Mouse (Mus musculus) ovary, adult 18-20 months (tissue): ENCODE measurements around the gene Etv5.

Experiments used
- DNase-seq: peaks from one replicate; pipeline ENCODE4 v3.0.0; 2022; ENCODE audit warnings: low spot score, mixed read lengths

Gene Etv5

DNA sequence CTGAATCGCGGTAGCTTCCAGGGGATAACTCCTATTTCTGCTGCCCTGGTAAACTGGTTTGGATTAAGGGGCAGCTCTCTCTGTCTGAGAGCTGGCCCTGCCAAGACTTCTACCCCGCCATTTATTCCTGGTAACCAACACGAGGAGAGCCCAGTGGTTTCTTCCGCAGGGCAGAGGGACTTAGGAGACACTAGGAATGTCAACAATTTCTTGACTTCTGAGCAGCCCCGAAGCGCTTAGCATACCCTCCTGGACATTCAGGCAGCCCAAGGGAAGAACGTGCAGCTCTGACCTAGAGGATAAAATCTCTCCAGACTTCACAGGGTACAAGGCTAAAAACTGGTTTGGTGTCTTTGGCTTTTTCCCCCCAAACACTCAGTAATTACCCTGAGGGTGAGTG is 10.1 kb downstream of the Etv5 start:
- DNase-seq, result no peak

DNA sequence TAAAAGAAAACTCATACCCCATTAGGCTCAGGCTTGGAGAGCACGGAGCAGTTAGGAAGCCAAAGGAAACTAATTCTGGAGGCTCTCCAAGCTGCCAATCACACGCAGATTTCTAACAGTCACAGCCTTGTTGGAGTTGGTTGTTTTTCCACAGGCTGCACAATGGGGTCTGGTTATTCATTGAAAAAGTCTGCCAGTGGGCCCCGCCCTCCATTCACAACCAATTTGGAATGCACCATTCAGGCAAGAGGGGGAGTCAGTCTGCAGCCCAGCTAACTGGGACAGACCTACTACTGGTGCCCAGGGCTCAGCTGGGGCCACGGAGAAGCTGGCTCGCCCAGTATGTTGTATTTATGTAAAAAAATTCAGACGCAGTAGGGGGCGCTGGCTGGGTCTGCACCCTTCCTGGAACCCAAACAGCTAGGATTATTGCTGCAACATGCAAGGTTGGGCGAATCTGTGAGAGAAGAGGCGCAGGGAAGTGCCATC is 10.6 kb downstream of the Etv5 start:
- DNase-seq, result peak; percentile 40

DNA sequence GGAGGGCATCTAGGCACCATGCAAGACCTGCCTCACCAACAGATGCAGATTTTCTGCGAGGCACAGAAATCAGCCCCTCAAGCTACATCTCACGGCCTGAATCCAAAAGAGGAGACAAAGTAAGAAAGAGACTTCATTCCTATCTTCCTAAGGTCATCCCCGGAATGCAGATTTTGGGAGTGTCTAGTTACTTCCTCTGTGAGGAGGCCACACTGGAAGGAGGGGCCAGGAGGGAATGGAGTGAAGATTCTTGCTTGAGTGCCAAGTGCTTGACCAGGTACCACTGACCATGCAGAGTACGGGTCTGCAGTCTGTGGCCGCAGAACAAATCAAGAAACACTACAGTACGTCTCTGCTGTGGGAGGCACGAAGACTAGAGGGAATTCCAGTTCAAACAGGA is 12.7 kb downstream of the Etv5 start:
- no peak for DNase-seq

GRCm38 (mm10) chr16:22422256-22422655 is 17.3 kb downstream of the Etv5 start:
- DNase-seq, result no peak

DNA sequence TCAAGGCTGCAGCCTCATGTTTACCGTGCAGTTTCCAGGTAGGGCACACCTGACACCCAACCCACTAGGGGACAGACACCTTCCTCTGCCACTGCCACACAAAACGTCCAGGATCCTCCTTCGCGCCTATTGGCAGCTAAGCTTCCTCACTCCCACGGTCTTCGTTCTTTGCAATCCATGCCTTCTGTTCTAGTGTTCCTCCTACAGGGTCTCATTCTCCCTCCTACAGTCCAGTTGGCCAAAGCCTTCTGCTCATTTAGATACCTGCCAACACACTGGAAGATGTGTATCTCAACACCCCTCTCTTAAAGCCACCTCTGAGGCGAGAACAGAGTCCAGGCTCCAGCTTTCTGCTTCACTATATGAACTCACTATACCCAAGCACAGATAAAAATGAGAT is 21.6 kb downstream of the Etv5 start:
- DNase-seq, result no peak

DNA sequence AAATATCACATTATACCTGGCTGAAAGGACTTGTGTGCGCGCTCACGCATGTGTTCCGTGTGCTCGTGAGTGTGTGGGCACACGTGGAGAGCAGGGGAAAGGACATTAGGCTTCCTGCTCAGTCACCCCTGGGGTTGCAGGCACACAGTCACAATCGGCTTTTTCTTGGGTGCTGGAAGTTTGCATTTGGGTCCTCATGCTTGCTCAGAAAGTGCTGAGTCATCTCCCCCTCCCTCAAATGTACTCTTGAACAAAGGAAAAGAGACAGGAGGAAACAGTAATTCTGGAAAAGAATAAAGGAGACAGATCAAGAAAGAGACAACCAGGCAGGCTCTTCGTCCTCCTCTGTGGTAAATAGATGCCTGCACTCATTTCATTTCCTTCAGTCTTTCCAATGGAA is 22.5 kb downstream of the Etv5 start:
- DNase-seq, result no peak

GRCm38 (mm10) chr16:22416140-22416848 is 23.2 kb downstream of the Etv5 start:
- DNase-seq, result no peak

DNA sequence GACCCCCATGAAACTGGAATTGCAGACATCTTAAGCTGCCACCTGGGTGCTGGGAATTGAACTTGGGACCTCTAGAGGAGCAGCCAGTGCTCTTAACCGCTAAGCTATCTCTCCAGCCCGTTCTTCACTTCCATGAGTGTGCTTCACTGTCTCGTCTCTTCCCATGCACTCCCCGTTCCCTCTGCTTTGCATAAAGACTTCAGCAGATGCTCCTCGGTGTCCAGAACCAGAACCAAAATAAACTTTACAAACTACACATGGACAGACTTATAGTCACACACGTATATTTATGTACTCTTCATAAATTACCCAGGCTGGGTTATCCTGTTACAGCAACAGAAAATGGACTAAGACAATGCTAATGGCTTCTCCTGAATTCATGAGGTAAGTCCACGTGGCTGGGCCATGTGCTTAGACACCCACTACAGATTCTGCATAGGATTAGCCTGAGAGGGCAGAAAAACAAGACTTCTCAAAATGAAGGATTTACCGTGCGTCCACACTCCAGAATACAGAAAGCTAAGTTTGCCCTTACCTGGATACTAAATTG is 25.2 kb downstream of the Etv5 start:
- no peak for DNase-seq

DNA sequence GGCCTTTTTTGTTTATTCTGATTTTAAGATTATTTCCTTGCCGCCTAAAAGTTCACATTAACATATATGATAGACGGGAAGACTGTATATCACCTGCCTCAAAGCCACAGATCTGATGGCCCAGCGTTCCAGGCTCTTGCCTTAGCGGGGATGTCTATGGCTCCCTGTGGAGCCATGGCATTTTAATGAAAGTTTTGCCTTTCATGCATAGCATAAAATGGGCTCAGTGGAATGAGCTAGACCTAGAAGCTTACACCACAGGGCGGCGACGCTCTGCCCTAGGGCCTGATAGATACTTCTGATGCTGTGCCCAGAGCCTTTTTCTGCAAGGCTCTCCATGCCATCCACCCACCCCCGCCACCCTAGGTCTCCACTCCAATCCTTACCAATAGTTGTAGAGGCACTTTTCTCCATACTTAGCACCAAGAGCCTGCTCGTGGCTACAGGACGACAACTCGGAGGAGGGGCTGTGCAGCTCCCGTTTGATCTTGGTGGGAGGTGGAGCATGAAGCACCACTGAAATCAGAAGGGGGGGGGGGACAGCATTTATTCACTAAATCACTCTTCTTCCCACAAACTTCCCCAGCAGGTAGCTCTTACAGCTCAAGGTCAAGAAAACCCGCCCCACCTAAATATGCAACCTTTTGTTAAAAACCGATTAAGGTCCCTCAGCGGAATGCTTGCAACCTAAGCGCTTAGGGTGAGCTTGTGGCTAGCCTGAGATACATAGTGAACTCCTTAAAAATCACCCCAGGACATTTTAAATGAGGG is 26.9 kb downstream of the Etv5 start:
- DNase-seq, result no peak

- no peak for DNase-seq
These were observed 27.8 kb downstream of the Etv5 start for GRCm38 (mm10) chr16:22411764-22412163.

DNA sequence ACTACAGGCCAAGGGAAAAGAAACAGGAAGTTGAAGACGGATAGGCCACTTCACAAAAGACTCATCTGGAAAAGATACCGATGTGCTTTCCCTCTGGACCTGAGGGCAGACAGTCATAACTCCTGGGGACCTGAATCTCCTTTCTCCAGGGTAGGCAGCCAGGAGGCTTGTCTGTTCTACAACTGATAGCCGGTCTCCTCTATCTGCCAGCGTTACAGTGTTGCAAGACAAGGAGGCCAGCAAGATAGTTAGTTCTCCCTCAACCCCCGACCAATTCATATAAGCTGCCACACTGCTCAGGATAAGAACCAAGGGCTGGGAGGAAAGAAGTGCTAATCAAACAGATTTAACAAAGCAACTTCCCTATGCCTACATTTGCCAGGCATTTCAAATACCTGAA is 29.5 kb downstream of the Etv5 start:
- no peak for DNase-seq

GRCm38 (mm10) chr16:22408642-22409360 is 30.7 kb downstream of the Etv5 start:
- DNase-seq, result no peak

DNA sequence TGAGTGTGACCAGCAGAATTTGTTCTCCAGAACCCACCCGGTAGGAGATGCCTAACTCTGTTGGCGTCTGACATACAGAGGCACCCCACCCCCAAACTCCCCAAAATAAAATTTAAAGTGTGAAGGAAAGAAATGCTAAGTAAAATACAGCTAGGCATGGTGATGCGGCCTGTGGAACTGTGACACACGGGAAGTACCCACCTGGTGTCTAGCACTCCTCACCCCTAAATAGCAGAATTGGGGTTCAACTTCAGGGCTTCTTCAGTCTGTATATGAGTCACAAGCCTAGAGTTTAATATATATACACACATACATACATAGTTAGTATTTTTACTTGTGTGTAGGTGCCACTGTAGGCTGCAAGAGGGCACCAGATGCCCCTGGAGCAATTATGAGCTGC is 32.8 kb downstream of the Etv5 start:
- DNase-seq, result no peak

DNA sequence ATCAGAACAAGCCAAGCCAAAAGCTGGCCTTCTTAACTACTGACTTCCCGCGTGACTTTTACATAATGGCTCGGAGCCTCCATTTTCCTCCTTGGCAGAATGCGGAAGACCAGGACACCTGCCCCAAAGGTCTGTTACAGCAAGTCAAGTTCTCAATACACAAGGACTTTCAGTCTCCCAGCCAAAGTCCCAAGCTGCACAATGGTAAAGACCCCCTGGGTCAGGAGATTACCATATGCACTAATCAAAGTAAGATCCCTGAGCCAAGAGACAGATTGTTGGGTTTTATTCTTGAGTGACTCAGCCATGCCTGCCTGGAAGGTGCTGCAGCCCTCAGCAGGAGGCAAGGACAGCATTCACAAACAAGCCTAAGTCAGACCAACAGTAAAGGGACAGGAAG is 33.5 kb downstream of the Etv5 start:
- DNase-seq, result no peak

- no peak for DNase-seq
These were observed 34.0 kb downstream of the Etv5 start for GRCm38 (mm10) chr16:22405492-22405891.

DNA sequence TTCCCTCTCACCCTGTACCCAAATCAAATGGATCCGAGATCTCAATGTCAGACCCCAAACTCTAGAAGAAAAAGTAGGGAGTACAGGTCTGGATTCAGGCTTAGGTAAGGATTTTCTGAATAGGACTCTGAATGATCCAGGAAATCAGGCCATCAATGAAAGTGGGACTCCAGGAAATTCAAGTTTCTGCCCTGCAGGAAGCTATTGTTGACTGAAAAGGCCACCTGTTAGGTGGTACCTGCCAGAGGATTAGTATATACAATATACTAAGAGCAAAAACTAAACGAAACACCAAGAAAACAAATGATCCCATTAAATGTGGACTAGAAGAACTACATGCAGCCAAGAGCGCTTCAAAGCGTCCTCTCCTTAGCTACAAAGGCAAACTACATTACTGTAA is 35.8 kb downstream of the Etv5 start:
- DNase-seq, result no peak

- no peak for DNase-seq
These were observed 36.9 kb downstream of the Etv5 start for GRCm38 (mm10) chr16:22402600-22402999.

DNA sequence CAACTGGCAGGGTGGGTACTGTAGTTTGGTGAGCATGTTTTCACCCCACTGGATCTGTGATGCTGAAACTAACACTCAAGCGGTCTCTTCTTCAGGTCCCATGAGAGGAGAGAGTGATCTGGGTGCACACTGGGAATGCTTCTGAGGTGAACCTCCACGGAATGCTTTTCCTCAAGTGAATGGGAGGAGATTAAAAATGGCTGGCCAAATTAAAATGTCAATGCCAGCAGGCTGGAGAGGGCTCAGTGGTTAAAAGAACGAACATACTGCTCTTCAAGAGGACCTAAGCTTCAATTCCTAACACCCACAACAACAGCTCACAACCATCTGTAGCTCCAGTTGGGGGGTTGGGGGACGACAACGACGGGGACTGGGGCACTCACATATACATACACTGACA is 39.3 kb downstream of the Etv5 start:
- DNase-seq, result no peak

GRCm38 (mm10) chr16:22398784-22399453 is 40.6 kb downstream of the Etv5 start:
- no peak for DNase-seq

GRCm38 (mm10) chr16:22398354-22398753 is 41.2 kb downstream of the Etv5 start:
- DNase-seq, result no peak

- DNase-seq, result no peak
These were observed 43.1 kb downstream of the Etv5 start for GRCm38 (mm10) chr16:22396420-22396819.
